Mouse (Mus musculus): ENCODE results near the gene Smarce1. TPM values are rescaled to one million over a fixed set of nuclear protein-coding genes. Genes with fewer than 3 reads are reported as not detected.
"Not testable (repeated sequence)": the region's sequence is repeated elsewhere in the genome, so short reads cannot be mapped to it uniquely, and the experiment has no call there.

The Smarce1 gene
- polyA plus RNA-seq, 1 experiment from 2014 or later = 223 TPM

DNA sequence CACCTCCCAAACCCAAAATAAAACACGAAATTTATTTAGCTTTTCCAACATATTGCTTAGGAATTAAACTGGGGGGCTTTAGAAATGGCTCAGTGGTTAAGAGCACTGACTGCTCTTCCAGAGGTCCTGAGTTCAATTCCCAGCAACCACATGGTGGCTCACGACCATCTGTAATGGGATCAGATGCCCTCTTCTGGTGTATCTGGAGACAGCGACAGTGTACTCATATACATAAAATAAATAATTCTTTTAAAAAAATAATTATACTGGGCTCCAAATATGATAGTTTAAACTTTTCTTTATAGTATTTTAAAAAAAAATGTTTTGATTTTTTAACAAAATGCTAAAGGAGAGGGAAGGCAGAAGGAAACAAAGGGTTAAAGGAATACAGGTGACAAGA is 13.7 kb upstream of the Smarce1 start:
- WGBS = 47% methylated on average over 3 of the region's 3 CpGs
- not testable (repeated sequence) for DNase-seq (ENCODE audit: low spot score); H3K27me3 ChIP-seq (ENCODE audit: control insufficient read depth, insufficient read depth, low read length); H3K36me3 ChIP-seq (replicated peaks; ENCODE audit: control insufficient read depth, insufficient read depth, low read depth, low read length); H3K4me2 ChIP-seq (ENCODE audit: low read depth, low read length); ATAC-seq (replicated peaks; ENCODE audit: insufficient number of reproducible peaks, low FRiP score, low TSS enrichment, low read depth); H3K27ac ChIP-seq (replicated peaks; ENCODE audit: low read depth, low read length); H3K9ac ChIP-seq (replicated peaks; ENCODE audit: low read length); H3K4me1 ChIP-seq (ENCODE audit: control insufficient read depth, insufficient read depth, low read length); H3K9me3 ChIP-seq (replicated peaks; ENCODE audit: control insufficient read depth, low read length); H3K4me3 ChIP-seq (ENCODE audit: low read depth, low read length)

DNA sequence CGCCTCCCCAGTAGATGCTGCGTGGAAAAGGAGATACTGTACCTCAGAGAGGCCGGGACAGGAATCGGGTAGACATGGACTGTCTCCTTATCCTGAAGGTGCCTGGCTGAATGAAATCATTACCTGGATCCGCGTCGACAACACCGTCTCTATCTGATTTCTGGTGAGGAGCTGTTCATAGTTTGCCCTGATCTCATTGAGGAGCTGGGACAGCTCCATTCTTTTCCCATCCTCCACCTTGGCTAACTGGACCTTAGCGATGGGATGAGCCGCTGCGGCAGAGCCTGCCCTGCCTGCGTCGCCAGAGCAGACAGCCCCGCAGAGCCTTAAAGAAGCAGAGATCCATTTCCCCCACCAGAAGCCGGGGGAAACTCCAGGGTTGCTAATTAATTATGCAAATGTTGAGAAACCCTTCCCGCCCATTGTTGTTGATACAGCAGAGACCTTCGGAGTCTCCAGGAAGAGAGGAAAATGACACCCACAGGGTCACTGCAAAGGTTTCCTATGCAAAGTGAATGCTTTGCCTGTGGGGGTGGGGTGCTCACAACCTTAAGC is 13.1 kb upstream of the Smarce1 start, which contains the start of gene Krt222:
TSS of gene Krt222 (minus strand) at position 266 of the 555 bp plus-strand sequence.
- DNase-seq (ENCODE audit: low spot score) (peak; percentile 24), ATAC-seq (replicated peaks; ENCODE audit: insufficient number of reproducible peaks, low FRiP score, low TSS enrichment, low read depth) (no peak; the same call in 1 of the 2 replicates)
- Histone ChIP-seq H3K27me3 (ENCODE audit: control insufficient read depth, insufficient read depth, low read length) (no peaks in the 10 kb centered on the region), H3K4me2 (ENCODE audit: low read depth, low read length) (peak within 1 kb of the TSS; percentile 32), H3K4me3 (ENCODE audit: low read depth, low read length) (peak within 1 kb of the TSS; percentile 10; the same call in 1 of the 2 replicates), H3K9ac (replicated peaks; ENCODE audit: low read length) (peak within 1 kb of the TSS; percentile 26), H3K9me3 (replicated peaks; ENCODE audit: control insufficient read depth, low read length) (no peaks in the 10 kb centered on the region), H3K27ac (replicated peaks; ENCODE audit: low read depth, low read length) (no peak within 1 kb of the TSS), H3K36me3 (replicated peaks; ENCODE audit: control insufficient read depth, insufficient read depth, low read depth, low read length) (no peaks in the 10 kb centered on the region), H3K4me1 (ENCODE audit: control insufficient read depth, insufficient read depth, low read length) (no peaks in the 10 kb centered on the region; the same call in 1 of the 2 replicates)
- 7% methylated on average over 17 of the region's 17 CpGs for WGBS

DNA sequence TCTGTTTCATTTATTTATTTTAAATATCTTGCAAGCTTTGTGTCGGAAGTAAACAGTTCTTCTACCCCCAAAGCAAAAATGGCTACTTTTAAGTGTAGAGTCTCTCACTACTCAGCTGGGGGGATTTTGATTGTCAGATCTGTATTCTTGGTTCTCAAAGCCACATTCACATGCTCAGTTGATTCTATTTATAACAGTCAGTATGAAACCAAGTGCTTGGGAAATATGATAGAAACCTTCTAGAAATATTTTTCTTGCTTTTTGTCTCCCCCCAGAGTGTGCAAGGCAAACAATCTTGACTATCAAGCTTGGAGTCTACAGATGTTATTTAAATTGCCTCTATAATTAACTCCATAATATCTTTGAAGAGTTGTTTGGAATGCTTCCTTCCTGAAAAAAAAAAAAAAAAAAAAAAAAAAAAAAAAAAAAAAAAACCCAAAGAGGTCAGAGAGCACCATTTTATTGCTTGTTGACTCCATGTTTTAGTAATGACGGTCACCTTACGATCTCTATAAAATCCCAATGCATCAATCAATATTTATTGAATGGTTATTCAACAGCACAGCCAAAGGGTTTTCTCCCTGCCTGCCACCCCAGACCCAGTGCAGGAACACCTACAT is 12.5 kb upstream of the Smarce1 start:
- WGBS = 77% methylated on average over 3 of the region's 3 CpGs
- no peaks in the 10 kb centered on the region for H3K36me3 ChIP-seq (replicated peaks; ENCODE audit: control insufficient read depth, insufficient read depth, low read depth, low read length)
- peak overlapping the region; percentile 10; the same call in 1 of the 2 replicates for H3K4me3 ChIP-seq (ENCODE audit: low read depth, low read length)
- no peaks in the 10 kb centered on the region for H3K9me3 ChIP-seq (replicated peaks; ENCODE audit: control insufficient read depth, low read length)
- no peaks in the 10 kb centered on the region; the same call in 1 of the 2 replicates for H3K4me1 ChIP-seq (ENCODE audit: control insufficient read depth, insufficient read depth, low read length)
- DNase-seq (ENCODE audit: low spot score) (no peak), ATAC-seq (replicated peaks; ENCODE audit: insufficient number of reproducible peaks, low FRiP score, low TSS enrichment, low read depth) (no peak)
- peak overlapping the region; percentile 32 for H3K4me2 ChIP-seq (ENCODE audit: low read depth, low read length)
- no peaks in the 10 kb centered on the region for H3K27me3 ChIP-seq (ENCODE audit: control insufficient read depth, insufficient read depth, low read length)
- peak overlapping the region; percentile 26 for H3K9ac ChIP-seq (replicated peaks; ENCODE audit: low read length)
- no peak overlapping the region for H3K27ac ChIP-seq (replicated peaks; ENCODE audit: low read depth, low read length)

DNA sequence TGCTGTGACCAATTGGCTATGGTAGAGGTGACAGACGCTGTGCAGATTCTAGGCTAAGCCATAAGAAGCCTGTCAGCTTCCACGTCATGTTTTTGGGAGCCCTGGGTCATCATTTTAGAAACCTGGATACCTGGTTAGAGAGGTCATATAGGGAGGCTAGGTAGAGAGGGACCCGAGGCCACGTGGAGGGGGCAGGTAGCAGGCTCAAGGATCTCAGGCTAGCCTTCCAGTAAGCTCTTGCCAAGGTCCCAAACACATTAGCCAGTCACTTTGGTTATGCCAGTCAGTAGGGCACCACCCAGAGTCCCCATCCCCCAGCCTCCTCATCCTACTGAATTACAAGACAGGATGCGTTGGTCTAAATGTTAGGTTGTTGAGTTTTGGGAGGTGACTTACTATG is 11.2 kb upstream of the Smarce1 start:
- H3K4me3 ChIP-seq (ENCODE audit: low read depth, low read length) = no peak overlapping the region
- DNase-seq (ENCODE audit: low spot score) (no peak), ATAC-seq (replicated peaks; ENCODE audit: insufficient number of reproducible peaks, low FRiP score, low TSS enrichment, low read depth) (no peak)
- no peak overlapping the region for H3K4me2 ChIP-seq (ENCODE audit: low read depth, low read length)
- H3K4me1 ChIP-seq (ENCODE audit: control insufficient read depth, insufficient read depth, low read length) = no peaks in the 10 kb centered on the region; the same call in 1 of the 2 replicates
- H3K9ac ChIP-seq (replicated peaks; ENCODE audit: low read length) = no peak overlapping the region
- 78% methylated on average over 5 of the region's 5 CpGs for WGBS
- no peaks in the 10 kb centered on the region for H3K9me3 ChIP-seq (replicated peaks; ENCODE audit: control insufficient read depth, low read length)
- no peak overlapping the region for H3K27ac ChIP-seq (replicated peaks; ENCODE audit: low read depth, low read length)
- no peaks in the 10 kb centered on the region for H3K36me3 ChIP-seq (replicated peaks; ENCODE audit: control insufficient read depth, insufficient read depth, low read depth, low read length)
- H3K27me3 ChIP-seq (ENCODE audit: control insufficient read depth, insufficient read depth, low read length) = no peaks in the 10 kb centered on the region

DNA sequence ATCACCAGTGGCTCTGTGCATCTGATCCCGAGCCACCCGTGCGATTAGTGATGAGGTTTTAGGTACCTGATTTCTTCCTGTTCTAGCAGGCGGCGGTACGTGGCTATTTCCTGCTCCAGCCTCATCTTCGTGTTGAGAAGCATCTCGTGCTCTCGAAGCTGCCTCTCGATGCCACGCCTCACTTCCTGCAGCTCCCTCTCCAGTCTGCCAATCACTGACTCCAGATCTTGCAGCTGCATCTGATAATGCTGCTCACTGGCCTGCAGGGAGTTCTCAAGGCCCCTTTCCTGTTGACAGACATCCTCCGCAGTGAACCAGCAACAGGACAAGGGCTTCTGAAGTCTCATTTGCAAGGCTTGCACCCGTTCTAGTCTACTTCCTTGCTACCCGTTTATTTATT is 7.7 kb upstream of the Smarce1 start:
- peak; percentile 31 for DNase-seq (ENCODE audit: low spot score)
- no peak for ATAC-seq (replicated peaks; ENCODE audit: insufficient number of reproducible peaks, low FRiP score, low TSS enrichment, low read depth)
- H3K36me3 ChIP-seq (replicated peaks; ENCODE audit: control insufficient read depth, insufficient read depth, low read depth, low read length) = no peaks in the 10 kb centered on the region
- no peak overlapping the region for H3K27ac ChIP-seq (replicated peaks; ENCODE audit: low read depth, low read length)
- no peak overlapping the region for H3K4me2 ChIP-seq (ENCODE audit: low read depth, low read length)
- H3K27me3 ChIP-seq (ENCODE audit: control insufficient read depth, insufficient read depth, low read length) = no peaks in the 10 kb centered on the region
- H3K4me1 ChIP-seq (ENCODE audit: control insufficient read depth, insufficient read depth, low read length) = no peaks in the 10 kb centered on the region
- no peaks in the 10 kb centered on the region for H3K9me3 ChIP-seq (replicated peaks; ENCODE audit: control insufficient read depth, low read length)
- no peak overlapping the region for H3K4me3 ChIP-seq (ENCODE audit: low read depth, low read length)
- 65% methylated on average over 14 of the region's 14 CpGs for WGBS
- H3K9ac ChIP-seq (replicated peaks; ENCODE audit: low read length) = no peak overlapping the region

DNA sequence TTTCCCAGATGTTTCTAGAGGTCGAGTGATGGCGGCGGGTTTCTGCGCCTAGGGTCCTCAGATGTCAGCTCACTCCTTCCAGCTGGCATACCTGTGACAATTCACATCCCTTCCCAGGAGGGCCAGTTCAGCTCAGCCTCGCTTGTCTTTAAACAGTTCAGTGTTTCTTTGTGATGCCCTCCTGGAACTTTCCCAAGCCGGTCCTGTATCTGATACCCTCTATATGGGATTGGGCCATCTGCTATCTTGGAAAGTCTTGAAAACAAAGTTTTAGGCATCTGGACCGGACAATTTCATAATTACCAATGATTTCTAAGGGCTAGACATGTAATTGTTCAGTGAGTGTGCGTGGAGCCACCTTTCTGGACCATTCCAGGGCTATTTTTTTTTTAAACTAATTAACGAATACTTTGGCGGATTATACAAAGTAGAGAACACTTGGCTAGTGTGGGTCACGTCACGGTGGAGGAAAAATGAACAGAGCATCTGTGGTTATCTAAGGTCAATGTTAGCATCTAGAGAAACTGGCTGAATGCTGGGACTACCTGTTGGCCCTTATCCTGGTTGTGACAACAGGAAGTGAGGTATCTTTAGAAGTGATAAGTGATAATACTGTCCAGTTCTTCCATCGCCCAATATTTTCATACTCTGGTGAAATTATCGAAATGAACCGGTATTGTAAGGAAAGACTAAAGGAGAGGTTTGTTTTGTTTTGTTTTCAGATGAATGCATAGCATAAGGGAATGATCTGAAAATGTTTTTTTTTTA is 416 bp upstream of the Smarce1 start:
- H3K4me3 ChIP-seq (ENCODE audit: low read depth, low read length) = peak overlapping the region; percentile 89
- WGBS = 26% methylated on average over 15 of the region's 15 CpGs
- no peak for DNase-seq (ENCODE audit: low spot score)
- peak overlapping the region; percentile 100 for H3K9ac ChIP-seq (replicated peaks; ENCODE audit: low read length)
- H3K4me2 ChIP-seq (ENCODE audit: low read depth, low read length) = peak overlapping the region; percentile 68
- H3K9me3 ChIP-seq (replicated peaks; ENCODE audit: control insufficient read depth, low read length) = no peaks in the 10 kb centered on the region
- no peaks in the 10 kb centered on the region for H3K27me3 ChIP-seq (ENCODE audit: control insufficient read depth, insufficient read depth, low read length)
- H3K27ac ChIP-seq (replicated peaks; ENCODE audit: low read depth, low read length) = peak overlapping the region; percentile 98
- H3K36me3 ChIP-seq (replicated peaks; ENCODE audit: control insufficient read depth, insufficient read depth, low read depth, low read length) = no peaks in the 10 kb centered on the region
- ATAC-seq (replicated peaks; ENCODE audit: insufficient number of reproducible peaks, low FRiP score, low TSS enrichment, low read depth) = peak; percentile 40; the same call in 1 of the 2 replicates
- no peaks in the 10 kb centered on the region; the same call in 1 of the 2 replicates for H3K4me1 ChIP-seq (ENCODE audit: control insufficient read depth, insufficient read depth, low read length)

DNA sequence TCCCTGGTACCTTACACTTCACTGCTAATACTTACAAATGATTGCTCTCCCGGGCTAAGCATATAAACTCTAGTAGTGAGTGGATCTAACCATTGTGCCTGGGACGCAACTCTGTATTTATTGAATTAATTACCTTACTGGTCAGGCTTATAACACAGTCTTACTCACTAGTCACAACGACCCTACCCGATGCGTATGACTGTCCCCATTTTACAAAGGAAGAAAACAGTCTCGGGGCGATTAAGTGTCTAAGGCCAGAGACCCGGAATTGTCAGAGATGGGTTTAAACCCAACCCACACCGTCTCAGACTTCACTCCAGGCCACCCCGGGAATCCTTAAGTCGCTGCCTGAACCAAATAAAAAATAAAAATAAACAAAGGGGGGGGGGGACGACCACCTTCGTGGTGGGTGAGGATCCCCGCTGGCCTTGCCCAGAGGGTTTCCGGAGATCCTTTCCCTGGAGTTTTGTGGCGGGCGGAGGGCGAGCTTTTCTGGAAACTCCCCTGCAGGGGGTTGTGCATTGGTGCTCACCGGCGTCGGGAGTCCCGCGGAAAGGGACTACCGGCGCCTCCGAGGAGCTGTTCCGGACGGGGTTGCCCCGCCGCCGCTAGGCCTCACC is 1.1 kb downstream of the Smarce1 start:
- DNase-seq (ENCODE audit: low spot score) = peak; percentile 55
- Histone ChIP-seq H3K9ac (replicated peaks; ENCODE audit: low read length) (peak overlapping the region; percentile 100), H3K36me3 (replicated peaks; ENCODE audit: control insufficient read depth, insufficient read depth, low read depth, low read length) (no peaks in the 10 kb centered on the region), H3K4me2 (ENCODE audit: low read depth, low read length) (peak overlapping the region; percentile 37), H3K27ac (replicated peaks; ENCODE audit: low read depth, low read length) (peak overlapping the region; percentile 98), H3K4me1 (ENCODE audit: control insufficient read depth, insufficient read depth, low read length) (no peaks in the 10 kb centered on the region; the same call in 1 of the 2 replicates), H3K9me3 (replicated peaks; ENCODE audit: control insufficient read depth, low read length) (no peaks in the 10 kb centered on the region), H3K4me3 (ENCODE audit: low read depth, low read length) (peak overlapping the region; percentile 89), H3K27me3 (ENCODE audit: control insufficient read depth, insufficient read depth, low read length) (no peaks in the 10 kb centered on the region)
- no peak for ATAC-seq (replicated peaks; ENCODE audit: insufficient number of reproducible peaks, low FRiP score, low TSS enrichment, low read depth)
- WGBS = under 1% methylated on average over 31 of the region's 31 CpGs
